Mouse (Mus musculus) heart, embryonic 10.5 days (tissue): ENCODE results near the gene Apoo. TPM values are rescaled to one million over a fixed set of nuclear protein-coding genes. Genes with fewer than 3 reads are reported as not detected.
"Not testable (repeated sequence)": the region's sequence is repeated elsewhere in the genome, so short reads cannot be mapped to it uniquely, and the experiment has no call there.

Experiments
- DNase-seq: peaks from one replicate; pipeline ENCODE4 v3.0.0-alpha.2; 2017; ENCODE audit warnings: low spot score
- H3K27ac ChIP-seq: fragments of 300-500 bp; sonication (generic); 2 replicates; pipeline ENCODE4 v1.5.1; 2016; ENCODE audit warnings: mild to moderate bottlenecking
- H3K27me3 ChIP-seq: fragments of 300-500 bp; sonication (generic); 2 replicates; pipeline ENCODE4 v1.6.1; 2016; ENCODE audit warnings: mild to moderate bottlenecking; ENCODE audit not compliant: poor library complexity, insufficient read depth, severe bottlenecking
- H3K36me3 ChIP-seq: fragments of 300-500 bp; sonication (generic); 2 replicates; pipeline ENCODE4 v1.6.1; 2016; ENCODE audit warnings: mild to moderate bottlenecking, moderate library complexity
- H3K4me1 ChIP-seq: fragments of 300-500 bp; sonication (generic); 2 replicates; pipeline ENCODE4 v1.6.1; 2016; ENCODE audit warnings: mild to moderate bottlenecking
- H3K4me3 ChIP-seq: fragments of 300-500 bp; sonication (generic); 2 replicates; pipeline ENCODE4 v1.5.1; 2016; ENCODE audit warnings: mild to moderate bottlenecking, moderate library complexity
- H3K9me3 ChIP-seq: fragments of 300-500 bp; sonication (generic); 2 replicates; pipeline ENCODE4 v1.6.1; 2016; ENCODE audit warnings: mild to moderate bottlenecking, moderate library complexity
- WGBS: fragments of 180-500 bp; shearing (Covaris S2); methylation state at CpG from one replicate; pipeline ENCODE4 v1.1.7; 2016; 5-methylcytosine and 5-hydroxymethylcytosine counted together
- microRNA-seq: library from miRNA; unstranded; fragments of <30 nt; microRNA quantifications from one replicate; pipeline ENCODE4, GENCODE M21; 2017
- polyA plus RNA-seq: library from polyadenylated mRNA; unstranded; fragments of >200 nt; fragmentation: Nextera tagmentation; extraction: Ambion mirVana; gene quantifications from 2 replicates; pipeline ENCODE4 v1.2.1, GENCODE M21; 2016

The Apoo gene
- polyA plus RNA-seq, 1 experiment from 2014 or later: 129 TPM

GRCm38 (mm10) chrX:94450047-94450881 is 83.3 kb downstream of the Apoo start:
- H3K9me3 ChIP-seq, H3K4me1 ChIP-seq, H3K4me3 ChIP-seq, DNase-seq, H3K36me3 ChIP-seq, H3K27ac ChIP-seq: not testable (repeated sequence)
- no CpG with 5 or more reads among the region's 7 CpGs for WGBS
- H3K27me3 ChIP-seq: peaks cover 31% of the 10 kb centered on the region

DNA sequence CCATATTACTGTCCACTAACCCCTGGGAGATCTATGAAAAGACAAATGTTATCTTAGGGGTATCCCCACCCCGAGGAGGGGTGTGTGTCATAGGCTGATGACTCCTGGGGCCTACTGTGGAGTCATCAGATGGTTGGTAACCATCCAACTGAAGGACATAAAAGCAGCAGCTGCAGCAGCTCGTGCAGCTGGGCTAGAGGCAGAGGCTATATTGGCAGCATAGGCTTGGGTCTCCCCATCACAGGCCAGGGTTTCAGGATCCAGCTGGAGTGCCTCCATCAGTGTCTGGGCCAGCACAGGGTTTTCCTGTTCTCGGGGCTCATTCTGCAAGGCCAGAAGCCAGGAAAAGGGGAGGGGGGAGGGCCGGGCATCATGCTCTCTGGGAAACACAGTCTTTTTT is 92.4 kb downstream of the Apoo start:
- no peak for DNase-seq

DNA sequence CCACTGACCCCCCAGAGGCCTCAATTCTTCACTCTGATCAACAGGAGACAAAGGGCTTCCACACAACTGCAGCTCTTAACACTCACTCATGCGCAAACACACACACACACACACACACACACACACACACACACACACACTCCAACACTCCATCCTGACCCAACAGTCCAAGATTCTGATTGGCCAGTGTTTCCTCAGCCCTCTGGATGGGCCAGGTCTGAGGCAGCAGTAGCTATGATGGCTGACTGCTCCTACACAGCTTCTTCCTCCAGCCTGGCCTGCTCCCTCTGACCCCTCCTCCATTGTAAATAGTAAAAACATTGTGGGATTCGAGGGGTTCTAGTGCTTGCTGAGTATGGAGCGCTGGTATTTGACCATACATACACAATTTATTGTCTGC is 94.6 kb downstream of the Apoo start:
- H3K4me3 ChIP-seq, H3K9me3 ChIP-seq, H3K4me1 ChIP-seq, H3K36me3 ChIP-seq, DNase-seq, H3K27ac ChIP-seq: not testable (repeated sequence)
- 70% methylated on average over 1 of the region's 3 CpGs for WGBS
- peaks cover 45% of the 10 kb centered on the region; the same call in 1 of the 2 replicates for H3K27me3 ChIP-seq

More for the DNA sequence above, 92.4 kb downstream of the Apoo start:
- 69% methylated on average over 4 of the region's 4 CpGs for WGBS
- Histone ChIP-seq H3K36me3 (no peaks in the 10 kb centered on the region), H3K27ac (no peak overlapping the region), H3K9me3 (no peaks in the 10 kb centered on the region), H3K27me3 (peaks cover 63% of the 10 kb centered on the region), H3K4me1 (no peaks in the 10 kb centered on the region), H3K4me3 (no peak overlapping the region)

- not testable (repeated sequence) for H3K36me3 ChIP-seq, H3K4me1 ChIP-seq, DNase-seq, H3K4me3 ChIP-seq, H3K9me3 ChIP-seq, H3K27ac ChIP-seq
- H3K27me3 ChIP-seq: peaks cover 33% of the 10 kb centered on the region; the same call in 1 of the 2 replicates
- WGBS: 60% methylated on average over 1 of the region's 7 CpGs
Measured at GRCm38 (mm10) chrX:94462604-94463429, 95.9 kb downstream of the Apoo start.

Small RNAs within 50 kb of the gene (microRNA-seq; reads per million reads assigned to microRNA genes)
- not detected for gene Gm44477

Other genes starting within 250 kb of the Apoo start
- 21.7 and 25.7 TPM in 2 replicates for gene Zfx, start 243.4 kb upstream of the Apoo start, polyA plus RNA-seq
- gene Eif2s3x, start 154.3 kb upstream of the Apoo start, polyA plus RNA-seq: 69.5 and 75.3 TPM in 2 replicates
- 4.6 and 4.9 TPM in 2 replicates for gene Klhl15, start 132.5 kb upstream of the Apoo start, polyA plus RNA-seq
- gene Fam90a1b, start 340 bp upstream of the Apoo start, polyA plus RNA-seq: 0.04 TPM in 1 of 2 replicates, not detected in the other
- gene Maged1, start 175.0 kb downstream of the Apoo start, polyA plus RNA-seq: 497 and 590 TPM in 2 replicates